In the genomic region with DNA sequence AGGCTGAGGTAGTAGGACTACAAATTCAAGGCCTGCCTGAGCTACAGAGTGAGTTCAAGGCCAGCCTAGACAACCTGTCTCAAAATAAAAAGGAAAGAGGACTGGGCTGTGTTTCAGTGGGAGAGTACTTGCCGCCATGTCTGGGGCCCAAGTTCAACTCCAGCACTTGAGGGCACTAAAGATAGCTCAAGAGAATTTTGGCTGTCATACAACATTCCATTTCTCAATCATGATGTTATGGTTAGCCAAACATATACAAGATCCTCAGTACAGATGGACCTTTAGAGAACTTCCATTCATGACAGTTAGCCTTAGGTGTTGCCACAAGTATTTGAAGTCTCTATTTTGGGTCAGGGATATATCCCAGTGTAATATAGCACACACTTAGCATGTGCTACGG, we compare ENCODE assay signal across 13 mouse cellular contexts. TPM values are rescaled to one million over a fixed set of nuclear protein-coding genes. Genes with fewer than 3 reads are reported as not detected.
A peak's percentile ranks its signal among the peaks of the same experiment; 100 is the strongest.
DNase-seq lines count a peak whose midpoint lies in the region; ATAC-seq and TF ChIP-seq lines count a peak whose summit lies in the region.
"Had no signal": no experiment of that assay in that cellular context is flagged by ENCODE, and none has a peak within 500 bp of the region (broad histone marks: within the 10 kb centered on the region; RNA-seq: fewer than 3 reads in every experiment).

No protein-coding gene starts in this region.

- no peaks in the 10 kb centered on the region for H3K27me3 ChIP-seq in heart, embryonic 12.5 days (replicated peaks)
- no peaks in the 10 kb centered on the region for H3K27me3 ChIP-seq in lung, embryonic 14.5 days (ENCODE audit: insufficient read depth, low read length)
- 0 out of 2 replicates have a peak, but pooled peaks cover 6% of the 10 kb centered on the region for H3K27me3 ChIP-seq in liver, embryonic 15.5 days
- H3K27me3 ChIP-seq: embryonic facial prominence, embryonic 15.5 days had no signal

- no peak for ATAC-seq in heart, embryonic 12.5 days (ENCODE audit: insufficient number of reproducible peaks, low FRiP score)
- ATAC-seq in lung, embryonic 14.5 days (ENCODE audit: insufficient read depth): no peak
- ATAC-seq in liver, embryonic 15.5 days (ENCODE audit: insufficient read depth): no peak

- no peaks in the 10 kb centered on the region for H3K36me3 ChIP-seq in heart, embryonic 12.5 days
- H3K36me3 ChIP-seq in lung, embryonic 14.5 days (ENCODE audit: insufficient read depth): 0 out of 2 replicates have a peak, but pooled peaks cover 3% of the 10 kb centered on the region
- peaks cover 17% of the 10 kb centered on the region; the same call in 1 of the 2 replicates for H3K36me3 ChIP-seq in liver, embryonic 15.5 days (replicated peaks)
- H3K36me3 ChIP-seq: embryonic facial prominence, embryonic 15.5 days had no signal

- no peak for DNase-seq in heart, postnatal 10 days
- DNase-seq in lung, embryonic 14.5 days: peak; percentile 31
- DNase-seq in lung, postnatal 36 days: no peak
- DNase-seq in Muller cell, postnatal 12 days (ENCODE audit: inconsistent ontology term): peak; percentile 19
- no peak for DNase-seq in embryo, embryonic 9.5 days (ENCODE audit: extremely low spot score)
- DNase-seq in ovary, adult 18-20 months (ENCODE audit: low spot score): no peak
- DNase-seq: cerebellum, postnatal 10 days; heart, postnatal 36 days; kidney, postnatal 36 days; thymus, postnatal 14 days had no signal

- no peak overlapping the region for H3K27ac ChIP-seq in heart, embryonic 12.5 days (ENCODE audit: poor library complexity, severe bottlenecking)
- H3K27ac ChIP-seq in lung, embryonic 14.5 days (ENCODE audit: low read depth): no peak overlapping the region
- H3K27ac ChIP-seq in liver, embryonic 15.5 days (replicated peaks): no peak overlapping the region
- H3K27ac ChIP-seq: embryonic facial prominence, embryonic 15.5 days had no signal

- peaks cover 20% of the 10 kb centered on the region for H3K4me1 ChIP-seq in heart, embryonic 12.5 days (replicated peaks)
- 0 out of 2 replicates have a peak, but pooled peaks cover 4% of the 10 kb centered on the region for H3K4me1 ChIP-seq in lung, embryonic 14.5 days (ENCODE audit: insufficient read depth)
- peaks cover 53% of the 10 kb centered on the region for H3K4me1 ChIP-seq in liver, embryonic 15.5 days (replicated peaks)

- no peak overlapping the region for H3K4me3 ChIP-seq in heart, embryonic 12.5 days
- 0 out of 2 replicates have a peak overlapping the region, but pooled peaks have one; percentile 97 for H3K4me3 ChIP-seq in lung, embryonic 14.5 days (ENCODE audit: low read depth, low read length)
- peak overlapping the region; percentile 99; the same call in 1 of the 2 replicates for H3K4me3 ChIP-seq in liver, embryonic 15.5 days (replicated peaks)

- WGBS in heart, embryonic 12.5 days: 64% methylated on average over 2 of the region's 2 CpGs
- WGBS in lung, embryonic 14.5 days: 80% methylated on average over 2 of the region's 2 CpGs
- 80% methylated on average over 2 of the region's 2 CpGs for WGBS in liver, embryonic 15.5 days (ENCODE audit: insufficient replicate concordance)

- intact Hi-C loops in heart, postnatal 10 days (cut with DNase I): no loop called here

- H3K9me3 ChIP-seq in heart, embryonic 12.5 days (replicated peaks): no peaks in the 10 kb centered on the region
- no peaks in the 10 kb centered on the region for H3K9me3 ChIP-seq in lung, embryonic 14.5 days (ENCODE audit: low read depth, low read length)
- no peaks in the 10 kb centered on the region for H3K9me3 ChIP-seq in liver, embryonic 15.5 days (replicated peaks)
- H3K9me3 ChIP-seq: embryonic facial prominence, embryonic 15.5 days had no signal

- H3K4me2 ChIP-seq in heart, embryonic 12.5 days: peak overlapping the region; percentile 79
- H3K4me2 ChIP-seq in lung, embryonic 14.5 days: peak overlapping the region; percentile 80
- peak overlapping the region; percentile 92 for H3K4me2 ChIP-seq in liver, embryonic 15.5 days

- TF ChIP-seq CTCF in lung, embryonic 14.5 days (IDR thresholded peaks at IDR 0.05; ENCODE audit: low read depth): no peak

- H3K9ac ChIP-seq in heart, embryonic 12.5 days: no peak overlapping the region
- H3K9ac ChIP-seq in lung, embryonic 14.5 days: no peak overlapping the region
- no peak overlapping the region for H3K9ac ChIP-seq in liver, embryonic 15.5 days
- H3K9ac ChIP-seq: embryonic facial prominence, embryonic 15.5 days had no signal

RNA-seq across cellular contexts. Expression of a gene that starts 2.2 kb away (rescaled TPM):
- 32.1 and 35.0 TPM in 2 replicates for polyA plus RNA-seq in heart, embryonic 12.5 days (2016; fragmentation: Nextera tagmentation; extraction: Ambion mirVana)
- 10 to 100 TPM; 21.0 to 29.1 TPM for total RNA-seq in heart, postnatal 10 days (2021)
- 35.1 and 36.0 TPM in 2 replicates for polyA plus RNA-seq in lung, embryonic 14.5 days (2014; fragmentation: Nextera tagmentation; extraction: Ambion mirVana)
- polyA plus RNA-seq in liver, embryonic 15.5 days (2015; fragmentation: Nextera tagmentation; extraction: Ambion mirVana): 16.0 and 16.1 TPM in 2 replicates

RNA-seq across cellular contexts. Expression of a gene that starts 49.6 kb away (rescaled TPM):
- 49.0 and 56.3 TPM in 2 replicates for polyA plus RNA-seq in heart, embryonic 12.5 days (2016; fragmentation: Nextera tagmentation; extraction: Ambion mirVana)
- total RNA-seq in heart, postnatal 10 days (2021): 1 to 10 TPM; 7.8 to 8.1 TPM
- 98.5 and 99.6 TPM in 2 replicates for polyA plus RNA-seq in lung, embryonic 14.5 days (2014; fragmentation: Nextera tagmentation; extraction: Ambion mirVana)
- 40.1 and 40.3 TPM in 2 replicates for polyA plus RNA-seq in liver, embryonic 15.5 days (2015; fragmentation: Nextera tagmentation; extraction: Ambion mirVana)

Comparison
In these comparisons a context has a peak if more than half of its experiments do, and no peak if none do; other contexts are left out.
1. DNase-seq: peak in lung, embryonic 14.5 days (single experiment) and Muller cell, postnatal 12 days (single experiment); none in heart, postnatal 10 days (0 of 2), lung, postnatal 36 days (single experiment), embryo, embryonic 9.5 days (single experiment) and ovary, adult 18-20 months (single experiment).
2. Peak in every context shown above with its lines, with median percentiles within 50 percentile points of each other: H3K4me2 ChIP-seq.